Mouse (Mus musculus) spleen, adult 2 months (tissue): ENCODE data around the gene Pde8b.

ENCODE experiments used
- CTCF ChIP-seq: fragments of 200-500 bp; IDR thresholded peaks from 2 replicates; pipeline ENCODE4 v1.5.1; 2011; ENCODE audit warnings: mild to moderate bottlenecking, inconsistent platforms; ENCODE audit not compliant: insufficient read depth, insufficient read length, insufficient replicate concordance; ENCODE audit errors: extremely low read depth
- POLR2A ChIP-seq: fragments of 200-500 bp; IDR thresholded peaks from 2 replicates; pipeline ENCODE4 v1.6.1; 2011; ENCODE audit warnings: low read depth, low read length, inconsistent platforms

DNA sequence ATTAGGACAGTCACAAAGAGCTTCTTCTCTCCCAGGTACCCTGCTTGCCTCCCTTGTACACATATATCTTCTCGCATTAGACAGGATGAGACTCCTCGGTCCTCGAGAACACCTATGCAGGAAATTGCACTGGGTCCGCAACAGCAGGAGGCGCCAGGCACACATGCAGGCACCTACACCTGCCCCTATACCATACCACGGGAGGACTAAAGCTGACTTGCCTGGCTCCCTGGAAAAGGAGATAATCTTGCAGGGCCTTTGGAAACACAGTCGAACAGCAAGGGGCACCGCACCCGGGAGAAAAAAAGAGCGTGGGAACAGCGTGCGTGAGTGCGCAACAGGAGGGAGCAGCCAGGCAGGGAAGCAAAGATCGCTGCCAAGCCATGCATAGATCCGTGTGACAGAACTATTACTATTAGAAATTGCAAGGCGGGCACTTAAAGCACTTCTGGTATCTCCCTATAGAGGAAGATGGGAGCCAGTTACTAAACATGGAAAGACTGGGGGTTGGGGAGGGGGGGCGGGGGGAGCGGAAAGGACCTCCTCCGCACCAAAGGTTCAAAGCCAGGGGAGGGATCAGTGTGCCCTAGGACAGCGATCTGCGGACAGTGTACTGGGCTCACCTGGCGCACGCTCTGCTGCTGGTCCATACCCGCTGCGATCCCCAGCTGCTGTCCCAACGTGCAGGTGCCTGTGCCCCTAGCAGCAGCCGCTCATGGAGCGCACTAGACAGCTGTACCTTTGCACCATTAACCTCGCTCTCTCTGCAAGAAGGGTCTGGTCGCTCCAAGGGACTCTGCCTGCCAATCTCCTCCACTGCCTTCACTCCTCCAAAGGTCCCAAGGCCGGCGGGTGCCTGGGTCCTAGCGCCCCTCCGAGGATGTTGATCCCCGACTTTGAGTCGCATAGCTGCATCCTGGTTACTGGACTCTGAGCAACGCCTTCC, at the start of gene Pde8b:
- no peak for TF ChIP-seq CTCF
- TF ChIP-seq POLR2A = no peak
